Mouse (Mus musculus): Measurements from ENCODE around the gene Slc1a7. TPM values are rescaled to one million over a fixed set of nuclear protein-coding genes. Genes with fewer than 3 reads are reported as not detected.

Gene Slc1a7
- total RNA-seq, 2 experiments from 2014 or later: 0.14 TPM; not detected in 1

DNA sequence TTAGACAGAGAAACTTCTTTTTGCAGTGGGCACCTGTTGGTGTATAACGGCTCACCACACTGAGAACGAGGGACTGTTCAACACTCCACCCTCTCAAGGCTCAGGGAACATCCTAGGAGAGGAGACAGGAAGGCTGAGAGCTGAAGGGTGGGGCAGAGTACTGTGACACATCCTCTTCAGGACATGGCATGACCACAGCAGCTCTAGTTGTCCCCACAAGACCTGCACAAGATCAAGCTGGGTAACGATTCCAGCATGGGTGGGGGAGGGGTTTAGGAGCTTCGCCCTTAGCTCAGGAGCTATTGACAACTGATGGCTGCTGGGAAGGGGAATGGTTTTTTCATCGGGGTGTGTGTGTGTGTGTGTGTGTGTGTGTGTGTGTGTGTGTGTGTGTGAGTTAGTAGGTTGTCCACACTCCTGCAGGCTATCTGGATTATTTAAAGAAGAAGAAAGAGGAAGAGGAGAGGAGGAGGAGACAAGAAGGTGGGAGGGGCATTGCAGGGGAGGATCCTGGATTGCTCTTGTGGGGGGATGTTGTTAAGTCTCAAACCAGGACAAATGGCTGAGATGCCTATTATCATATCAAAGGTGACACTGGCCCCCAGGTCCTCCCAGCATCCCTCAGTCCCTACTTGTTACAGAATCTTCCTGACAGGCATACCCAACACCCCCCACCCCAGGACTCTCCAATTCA, 1.6 kb upstream of the Slc1a7 start:
- DNase-seq (ENCODE audit: low spot score): no peak

DNA sequence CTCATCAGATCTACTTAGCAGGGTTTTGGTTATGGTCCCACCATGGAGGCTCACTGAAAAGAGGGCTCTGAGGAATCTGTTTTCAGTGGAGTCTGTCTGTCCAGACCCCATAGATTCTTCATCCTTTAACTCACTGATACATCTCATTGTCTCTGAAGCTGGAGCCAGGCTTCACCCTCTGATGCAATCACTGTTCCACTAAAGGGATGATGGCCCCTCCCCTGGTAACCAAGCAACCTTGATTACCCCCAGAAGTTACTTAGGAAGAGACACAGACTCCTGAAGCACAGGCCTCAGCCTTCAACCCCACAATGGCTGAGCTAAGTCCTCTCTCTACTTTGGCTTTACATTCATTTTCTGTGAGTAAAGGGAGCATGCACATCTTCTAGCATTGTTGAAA, 1.6 kb downstream of the Slc1a7 start:
- peak; percentile 59 for DNase-seq (ENCODE audit: low spot score)

DNA sequence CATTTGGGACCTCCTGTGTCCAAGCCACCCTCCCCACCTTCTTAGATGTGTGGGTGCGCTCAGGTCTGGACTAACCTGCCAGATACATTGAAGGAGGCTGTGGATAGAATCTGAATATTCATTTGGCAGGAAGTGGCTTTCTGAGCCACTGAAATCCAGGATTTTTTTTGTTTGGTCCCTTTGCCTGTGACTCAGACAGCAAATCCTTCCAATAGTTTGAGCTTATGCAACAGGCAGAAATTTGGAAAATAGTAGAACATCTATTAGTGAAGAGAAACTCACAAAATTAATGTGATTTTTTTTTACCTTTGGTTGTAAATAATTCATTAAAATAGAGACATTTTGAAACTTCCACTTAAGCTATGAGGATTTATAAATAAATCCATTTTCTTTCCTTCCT, 3.0 kb downstream of the Slc1a7 start:
- DNase-seq (ENCODE audit: low spot score): peak; percentile 34

DNA sequence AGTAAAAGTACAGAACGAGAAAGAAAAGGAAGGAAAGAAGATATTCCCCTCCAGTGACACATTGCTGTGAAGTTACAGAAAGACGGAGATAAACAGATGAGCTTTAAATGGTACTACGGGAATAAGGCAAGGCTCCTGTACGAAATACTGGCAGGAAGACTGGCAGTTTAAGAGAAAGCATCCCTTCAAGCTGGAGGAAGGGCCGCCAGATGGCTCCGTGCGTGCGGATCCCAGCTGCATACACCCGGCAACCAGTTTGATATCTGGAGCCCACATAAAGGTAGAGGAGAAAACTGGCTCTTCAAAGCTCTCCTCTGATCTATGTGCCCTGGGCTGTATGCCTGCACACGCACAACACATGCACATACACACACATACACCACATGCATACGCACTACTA, 6.4 kb downstream of the Slc1a7 start:
- DNase-seq (ENCODE audit: low spot score): no peak

DNA sequence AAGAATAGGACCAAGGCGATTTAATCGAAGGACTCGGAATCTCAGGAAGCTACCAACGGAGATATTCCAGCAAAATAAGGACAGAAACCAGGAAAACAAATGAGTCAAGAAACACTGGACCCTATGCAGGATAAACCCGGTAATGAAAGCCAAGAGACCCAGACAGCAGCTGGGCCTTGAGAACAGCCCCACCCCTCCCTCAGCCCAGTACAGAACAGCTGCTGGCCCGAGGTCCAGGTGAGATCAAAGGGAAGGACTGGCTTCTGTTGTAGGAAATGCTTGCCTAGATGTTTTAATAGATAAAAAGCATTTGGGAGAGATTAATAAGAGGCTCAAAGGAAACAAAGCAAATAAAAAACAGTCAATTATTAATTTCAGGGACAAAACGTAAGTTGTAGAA, 6.9 kb downstream of the Slc1a7 start:
- DNase-seq (ENCODE audit: low spot score): no peak

DNA sequence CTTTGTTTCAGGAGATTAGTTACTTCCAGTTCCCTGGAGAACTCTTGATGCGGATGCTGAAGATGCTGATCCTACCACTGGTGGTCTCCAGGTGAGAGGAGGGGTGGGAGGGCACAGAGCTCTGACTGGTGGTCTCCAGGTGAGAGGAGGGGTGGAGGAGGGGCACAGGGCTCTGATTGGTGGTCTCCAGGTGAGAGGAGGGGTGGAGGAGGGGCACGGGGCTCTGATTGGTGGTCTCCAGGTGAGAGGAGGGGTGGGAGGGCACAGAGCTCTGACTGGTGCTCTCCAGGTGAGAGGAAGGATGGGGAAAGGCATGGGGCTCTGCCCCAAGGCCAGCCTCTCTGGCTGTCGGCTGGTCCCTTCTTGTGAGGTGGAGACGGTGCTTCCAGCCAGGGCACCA, 9.5 kb downstream of the Slc1a7 start:
- DNase-seq (ENCODE audit: low spot score): no peak

DNA sequence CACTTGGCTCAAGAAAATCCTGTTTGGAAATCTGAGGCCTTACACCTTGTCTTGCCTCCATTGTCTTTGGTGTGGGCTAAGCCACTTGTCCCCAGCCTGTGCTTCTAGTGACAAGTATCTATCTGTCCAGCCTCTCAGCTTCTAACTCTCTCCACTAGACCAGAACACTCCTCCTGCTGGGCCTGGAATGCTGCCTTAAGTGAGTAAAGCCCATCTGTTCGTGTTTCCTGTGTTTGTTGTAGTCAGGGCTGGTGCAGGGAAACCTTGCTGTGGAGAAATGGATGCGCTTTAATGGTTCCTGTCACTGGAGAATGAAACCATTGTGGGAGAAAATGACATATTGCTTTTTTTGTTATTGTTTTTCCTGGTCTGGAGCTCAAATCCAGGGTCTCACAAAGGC, 11.4 kb downstream of the Slc1a7 start:
- DNase-seq (ENCODE audit: low spot score): no peak

DNA sequence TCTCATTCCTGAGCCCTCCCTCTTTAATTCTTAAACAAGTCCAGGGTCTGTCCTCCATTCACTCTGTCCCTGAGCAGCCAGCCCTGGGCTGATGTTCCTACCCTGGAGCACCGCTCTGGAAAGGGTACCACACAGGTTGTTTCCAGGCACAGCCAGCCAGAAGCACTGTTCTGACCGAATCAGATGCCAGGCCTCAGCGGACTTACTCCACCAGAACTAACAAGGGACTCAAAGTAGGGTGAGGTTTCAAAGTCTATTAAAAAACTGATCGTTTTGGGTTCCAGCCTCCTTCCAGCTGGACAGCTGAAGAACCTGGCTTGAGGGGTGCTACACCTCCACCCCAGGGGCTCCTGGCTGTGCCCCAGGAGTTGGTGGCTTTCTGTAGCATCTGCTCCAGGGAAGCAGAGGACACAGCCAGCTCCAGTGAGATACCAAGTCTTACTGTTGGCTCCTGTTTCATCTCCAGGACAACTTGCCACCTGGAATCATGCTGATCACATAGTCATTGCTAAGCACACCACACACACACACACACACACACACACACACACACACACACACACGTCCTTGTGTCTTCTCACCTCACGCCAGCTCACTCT, 12.0 kb downstream of the Slc1a7 start:
- no peak for DNase-seq (ENCODE audit: low spot score)

DNA sequence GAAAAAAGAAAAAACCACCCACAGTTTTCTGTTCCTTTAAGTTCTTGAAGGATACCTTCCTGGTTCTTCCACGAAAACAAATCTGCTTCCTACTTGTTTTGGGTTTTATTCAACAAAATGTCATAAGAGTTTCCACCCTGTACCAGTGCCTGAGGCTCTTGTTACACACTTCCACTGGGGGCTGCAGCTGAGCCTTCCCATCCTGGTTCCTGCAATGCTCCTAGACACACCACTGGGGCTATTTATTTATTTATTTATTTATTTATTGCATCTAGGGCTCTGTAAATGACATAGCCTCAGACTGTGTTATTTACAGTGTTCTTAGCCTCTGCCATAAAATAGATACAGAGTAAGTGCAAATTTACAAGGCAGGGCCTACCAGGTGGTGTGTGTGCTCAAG, 15.6 kb downstream of the Slc1a7 start:
- DNase-seq (ENCODE audit: low spot score): no peak

DNA sequence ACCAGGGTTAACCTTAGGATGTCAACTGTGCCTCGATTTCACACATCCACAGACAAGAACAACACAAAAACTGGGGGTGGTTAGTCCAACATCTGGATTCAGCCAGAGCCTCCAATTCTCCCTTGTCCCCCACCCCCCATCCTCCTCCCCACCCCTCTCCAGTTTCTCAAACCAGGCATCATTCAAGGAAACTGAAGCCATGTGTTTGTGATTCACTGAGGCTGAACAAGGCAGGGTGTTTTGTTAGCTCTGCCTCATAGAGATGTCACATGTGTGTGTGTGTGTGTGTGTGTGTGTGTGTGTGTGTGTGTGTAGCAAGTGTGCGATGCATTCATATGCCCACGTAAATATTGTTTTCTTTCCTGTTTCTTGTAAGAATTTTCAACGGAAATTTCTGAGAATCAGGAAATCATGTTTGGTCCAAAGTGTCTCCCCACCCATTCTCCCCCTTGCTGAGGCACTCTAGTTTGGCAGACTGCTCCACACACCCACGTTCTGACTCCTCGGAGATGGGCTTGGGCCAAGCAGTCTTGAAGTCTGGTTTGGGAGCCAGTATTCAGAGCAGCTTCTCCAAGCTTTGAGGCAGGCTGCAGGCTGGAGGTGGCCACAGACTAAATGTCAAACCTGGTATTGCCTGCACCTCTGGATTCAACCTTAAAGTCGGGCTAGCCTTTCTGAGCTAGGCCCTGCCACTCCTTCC, 16.3 kb downstream of the Slc1a7 start:
- peak; percentile 79 for DNase-seq (ENCODE audit: low spot score)

DNA sequence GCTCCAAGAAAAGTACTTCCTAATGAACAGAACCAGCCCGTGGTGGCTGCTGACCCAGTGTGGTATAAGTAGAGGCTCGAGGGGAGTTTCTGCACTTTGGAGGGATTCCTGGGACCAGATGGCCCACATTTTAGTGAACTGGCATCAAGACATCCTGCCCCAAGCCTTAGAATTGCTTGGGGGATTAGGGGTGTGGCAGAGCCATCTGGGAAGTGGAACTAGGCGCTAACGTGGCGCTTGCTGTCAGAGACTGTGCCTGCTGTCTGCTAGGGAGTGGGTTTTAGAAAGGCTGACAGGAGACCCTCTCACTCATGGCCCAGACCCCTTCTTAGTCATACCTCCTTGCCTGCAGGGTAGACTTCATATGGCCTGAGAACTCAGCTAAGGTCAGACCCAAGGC, 17.7 kb downstream of the Slc1a7 start:
- no peak for DNase-seq (ENCODE audit: low spot score)

DNA sequence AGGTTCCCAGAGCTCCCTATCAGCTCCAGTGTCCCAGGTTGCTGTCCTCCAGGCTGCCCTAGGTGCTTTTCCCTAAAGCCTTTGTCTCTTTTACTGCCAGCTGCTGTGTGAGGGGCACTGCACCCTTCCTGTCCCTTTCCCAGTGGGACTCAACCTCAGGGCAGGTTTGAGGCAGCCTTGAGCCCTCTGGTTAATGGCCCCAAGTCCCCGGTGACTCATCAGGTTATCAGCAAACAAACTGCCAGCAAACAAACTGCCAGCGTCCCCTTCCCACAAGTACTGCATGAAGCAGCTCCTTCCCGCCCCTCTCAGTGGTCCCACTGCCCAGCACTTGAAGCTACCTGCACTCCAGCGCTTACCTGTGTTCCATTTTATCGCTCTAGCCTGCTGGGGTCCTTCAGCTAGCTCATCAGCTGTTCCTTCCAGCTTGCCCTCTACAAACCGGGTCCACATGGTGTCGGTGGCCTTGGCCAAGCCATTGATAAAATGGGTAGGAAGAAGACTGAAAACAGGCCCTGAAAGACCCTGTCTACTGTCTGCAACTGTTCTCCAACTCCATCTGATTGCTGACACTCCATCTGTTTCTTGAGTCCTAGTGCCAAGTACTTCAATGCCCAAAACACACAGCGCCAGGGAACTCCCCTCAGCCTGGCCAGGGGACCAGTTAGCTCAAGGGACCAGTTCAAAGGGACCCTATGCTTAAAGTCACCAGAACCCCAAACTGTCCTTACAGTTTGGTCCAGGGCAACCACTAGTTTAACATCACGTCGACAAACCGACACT, 18.4 kb downstream of the Slc1a7 start:
- no peak for DNase-seq (ENCODE audit: low spot score)

DNA sequence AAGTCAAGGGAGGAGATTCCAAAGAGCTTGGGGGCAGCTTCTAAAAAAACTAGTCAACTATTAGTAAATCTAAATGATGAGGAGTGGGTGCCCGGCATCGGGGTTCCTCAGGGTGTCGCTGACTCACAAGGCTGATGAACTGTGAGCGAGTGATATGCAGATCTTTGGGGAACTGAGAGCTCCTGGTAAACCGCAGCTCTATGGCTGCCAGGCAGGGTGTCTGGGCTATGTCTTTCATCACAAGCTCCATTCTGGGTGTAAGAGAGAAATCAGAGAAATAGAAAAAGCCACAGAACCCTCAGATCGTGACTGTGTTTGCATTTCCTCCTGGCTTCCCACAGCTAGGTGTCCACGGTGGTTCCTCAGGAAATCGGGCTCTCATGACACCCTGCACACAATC, 20.8 kb downstream of the Slc1a7 start:
- no peak for DNase-seq (ENCODE audit: low spot score)

DNA sequence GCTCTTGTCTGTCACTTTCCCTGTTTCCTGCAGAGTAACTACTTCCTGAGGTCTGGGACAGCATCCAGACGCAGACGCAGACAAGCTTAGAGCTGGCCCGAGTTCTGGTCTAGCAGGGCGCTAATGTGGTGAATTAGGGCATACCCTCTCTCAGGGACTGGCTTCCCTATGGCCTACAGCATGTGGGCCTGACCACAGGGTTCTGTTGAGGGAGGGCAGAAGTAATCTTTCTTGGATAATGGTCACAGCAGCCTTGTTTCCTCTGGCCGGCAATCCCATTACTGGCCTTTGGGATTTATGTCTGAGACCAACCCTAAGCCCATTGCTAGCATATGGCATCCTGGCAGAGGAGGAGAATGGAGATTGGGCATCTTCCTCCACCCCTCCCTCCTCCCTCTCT, 22.7 kb downstream of the Slc1a7 start:
- no peak for DNase-seq (ENCODE audit: low spot score)

DNA sequence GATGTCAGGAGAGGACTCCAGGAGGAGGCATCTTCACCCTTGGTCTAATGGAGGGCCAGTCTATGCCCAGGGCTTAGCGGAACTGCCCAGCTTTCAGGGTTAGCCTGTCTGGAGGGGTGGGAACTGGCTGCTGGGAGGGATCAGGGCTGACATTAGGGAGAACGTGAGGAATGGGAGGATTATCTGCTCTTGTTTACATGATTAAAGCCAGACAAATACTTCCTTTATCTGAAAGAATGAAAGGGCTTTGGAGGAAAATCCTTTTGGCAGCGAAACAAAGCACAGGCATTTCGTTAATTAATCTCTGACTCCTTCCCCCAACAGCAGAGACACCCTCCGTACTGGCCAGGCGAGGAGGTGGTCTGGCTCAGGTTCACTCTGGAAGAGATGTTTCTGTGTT, 23.7 kb downstream of the Slc1a7 start:
- no peak for DNase-seq (ENCODE audit: low spot score)

DNA sequence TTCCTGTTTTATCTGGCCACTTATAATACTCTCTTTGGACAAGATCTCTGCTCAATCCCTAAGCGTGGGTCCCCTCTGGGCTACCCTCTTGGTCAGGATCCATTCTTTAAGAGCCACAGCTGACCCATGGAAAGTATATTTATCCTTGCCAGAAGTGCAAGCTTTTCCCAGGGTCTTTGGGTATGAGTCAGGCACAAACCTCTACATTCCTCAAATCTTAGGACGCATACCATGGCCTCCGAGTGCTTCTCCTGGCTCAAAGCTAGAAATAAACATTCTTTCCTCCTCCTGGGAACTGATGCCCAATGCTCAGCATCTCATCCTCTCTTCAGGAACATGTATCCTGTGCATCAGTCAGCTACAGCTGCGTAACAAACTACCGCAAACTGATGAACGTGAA, 26.9 kb downstream of the Slc1a7 start:
- DNase-seq (ENCODE audit: low spot score): no peak

DNA sequence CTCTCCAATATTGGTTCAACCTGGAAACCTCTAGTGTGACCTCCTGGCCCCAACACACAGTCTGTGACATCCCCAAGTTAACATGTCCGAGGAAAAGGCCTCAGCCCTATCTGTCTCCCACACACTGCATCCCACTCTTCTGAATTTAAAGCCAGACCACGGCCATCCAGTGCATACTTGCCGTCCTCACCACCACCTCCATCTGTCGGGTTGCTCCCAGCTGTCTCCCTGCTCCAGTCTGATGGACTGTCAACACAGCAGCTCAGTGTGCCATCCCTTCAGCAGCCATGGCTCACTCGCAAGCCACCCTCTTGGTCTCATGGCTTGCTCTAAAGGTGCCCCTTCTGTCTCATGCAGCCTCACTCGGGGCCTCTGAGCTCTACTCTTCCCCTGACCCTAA, 27.6 kb downstream of the Slc1a7 start:
- no peak for DNase-seq (ENCODE audit: low spot score)

DNA sequence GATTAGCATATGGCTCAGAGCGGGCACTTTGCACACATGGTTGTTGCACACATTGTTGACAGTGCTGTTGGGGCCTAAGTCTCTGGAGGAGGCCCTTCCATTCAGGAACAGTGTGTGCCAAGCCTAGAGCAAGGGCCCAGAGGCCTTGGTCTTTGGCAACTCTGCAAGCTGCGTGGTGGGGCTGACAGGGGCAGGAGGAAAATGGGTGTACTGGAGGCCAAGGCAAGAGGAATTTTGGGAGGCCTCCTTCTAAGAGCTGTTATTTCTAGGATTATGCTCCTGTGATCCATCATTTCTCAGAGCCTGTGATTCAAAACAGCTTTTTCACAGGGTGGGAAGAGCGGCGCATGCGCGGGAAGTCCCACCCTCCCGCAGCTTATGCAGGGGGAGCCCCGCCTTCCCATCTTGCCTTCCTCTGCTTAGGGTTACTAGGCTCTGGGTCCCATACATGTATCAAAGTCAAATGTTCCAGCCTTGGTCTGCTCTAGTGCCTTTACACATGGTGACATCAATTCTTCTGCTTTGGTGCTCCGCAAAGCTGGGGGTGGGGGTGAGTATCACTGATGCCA, 28.4 kb downstream of the Slc1a7 start:
- DNase-seq (ENCODE audit: low spot score): no peak

DNA sequence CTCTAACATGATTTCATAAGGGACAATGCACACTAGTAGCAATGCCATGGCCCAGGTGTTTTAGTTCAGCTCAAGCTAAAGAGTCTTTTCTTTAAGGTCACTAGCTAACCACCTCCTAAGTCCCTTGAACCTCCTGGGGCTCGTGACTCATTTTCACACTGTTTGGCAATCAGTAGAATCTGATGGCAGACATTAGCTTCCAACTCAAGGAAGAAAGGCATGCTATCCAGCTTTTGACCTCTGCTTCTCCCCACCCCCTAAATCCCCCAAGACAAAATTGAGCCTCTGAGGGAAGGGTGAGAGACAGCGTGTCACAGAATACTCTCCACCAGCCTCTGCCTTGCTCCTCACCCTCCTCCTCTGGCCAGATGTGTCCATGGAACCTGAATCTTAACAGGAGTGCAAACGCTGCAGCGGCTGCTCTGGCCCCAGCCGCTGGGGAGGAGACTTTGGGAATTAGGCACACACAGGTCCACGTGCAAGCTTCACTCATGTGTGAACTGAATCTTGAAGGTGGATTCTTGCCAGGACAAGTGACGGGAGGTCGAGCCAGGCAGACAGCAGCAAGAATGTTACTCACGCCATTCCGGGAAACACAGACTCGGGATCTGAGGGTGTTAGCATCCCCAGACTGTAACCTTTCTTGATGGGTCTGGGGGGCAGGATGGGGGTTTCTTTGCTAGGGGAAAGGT, 30.7 kb downstream of the Slc1a7 start:
- DNase-seq (ENCODE audit: low spot score): peak; percentile 68

DNA sequence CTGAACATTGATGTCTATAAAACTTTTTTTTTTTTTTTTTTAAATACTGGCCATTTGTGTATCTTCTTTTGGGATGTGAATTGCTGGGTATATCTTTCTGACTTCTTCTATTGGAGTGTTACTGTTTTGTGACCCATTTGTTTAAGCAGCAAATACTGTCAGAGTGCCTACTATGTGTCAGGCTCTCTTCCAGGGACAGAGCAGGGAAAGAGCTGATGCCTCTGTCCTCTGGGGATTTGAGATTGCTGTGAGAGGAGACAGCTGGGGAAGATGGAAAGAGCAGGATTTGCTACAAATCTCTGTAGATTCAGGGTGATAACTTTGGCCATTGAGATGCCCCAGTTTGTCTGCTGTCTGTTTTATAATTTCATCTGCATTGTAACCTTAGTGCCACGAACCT, 31.2 kb downstream of the Slc1a7 start:
- no peak for DNase-seq (ENCODE audit: low spot score)

DNA sequence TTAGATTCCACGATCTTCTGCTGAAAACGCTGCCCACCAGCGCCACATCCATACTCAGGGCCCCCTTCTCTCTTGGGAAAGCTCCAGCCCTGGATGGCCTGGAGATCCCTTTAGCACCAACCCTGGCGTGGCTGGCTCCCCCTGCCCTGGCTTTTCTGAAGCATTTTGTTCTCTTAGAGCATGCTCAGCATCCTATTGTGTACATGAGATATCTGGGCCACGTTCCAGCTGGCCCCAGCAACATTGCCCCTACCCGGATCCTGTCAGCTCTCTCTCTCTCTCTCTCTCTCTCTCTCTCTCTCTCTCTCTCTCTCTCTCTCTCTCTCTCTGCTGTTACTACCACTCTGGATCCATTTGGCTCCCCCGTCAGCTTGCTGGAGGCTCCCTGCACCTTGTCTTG, 37.2 kb downstream of the Slc1a7 start:
- no peak for DNase-seq (ENCODE audit: low spot score)
